Mouse (Mus musculus) T-cell, adult 2 months (primary cell): ENCODE results near the gene Jazf1.

ENCODE experiments used
- DNase-seq: peaks from one replicate; pipeline ENCODE4 v3.0.0; 2022; ENCODE audit warnings: low spot score

Gene Jazf1

GRCm38 (mm10) chr6:53010286-53010685 lies 58.1 kb downstream of the Jazf1 start:
- DNase-seq = no peak

- no peak for DNase-seq
Observed at GRCm38 (mm10) chr6:53006032-53006431, 62.4 kb downstream of the Jazf1 start.

GRCm38 (mm10) chr6:53005544-53005943 lies 62.9 kb downstream of the Jazf1 start:
- DNase-seq = no peak

- no peak for DNase-seq
Observed at GRCm38 (mm10) chr6:52990816-52991215, 77.6 kb downstream of the Jazf1 start.

- DNase-seq = no peak
Observed at GRCm38 (mm10) chr6:52987905-52988640, 80.4 kb downstream of the Jazf1 start.

- DNase-seq = peak; percentile 13
Observed at GRCm38 (mm10) chr6:52987391-52987790, 81.0 kb downstream of the Jazf1 start.

GRCm38 (mm10) chr6:52982175-52982574 lies 86.3 kb downstream of the Jazf1 start:
- DNase-seq = no peak

- no peak for DNase-seq
Observed at GRCm38 (mm10) chr6:52979503-52979902, 88.9 kb downstream of the Jazf1 start.

GRCm38 (mm10) chr6:52973351-52973750 lies 95.1 kb downstream of the Jazf1 start:
- DNase-seq = no peak

GRCm38 (mm10) chr6:52972138-52972537 lies 96.3 kb downstream of the Jazf1 start:
- no peak for DNase-seq

- DNase-seq = peak; percentile 32
Observed at GRCm38 (mm10) chr6:52969717-52970261, 98.6 kb downstream of the Jazf1 start.

GRCm38 (mm10) chr6:52968346-52968891 lies 100.0 kb downstream of the Jazf1 start:
- no peak for DNase-seq

- no peak for DNase-seq
Observed at GRCm38 (mm10) chr6:52967557-52968270, 100.7 kb downstream of the Jazf1 start.

GRCm38 (mm10) chr6:52966001-52966400 lies 102.4 kb downstream of the Jazf1 start:
- DNase-seq = no peak

GRCm38 (mm10) chr6:52965340-52965739 lies 103.1 kb downstream of the Jazf1 start:
- DNase-seq = peak; percentile 13

GRCm38 (mm10) chr6:52963840-52964690 lies 104.4 kb downstream of the Jazf1 start:
- DNase-seq = no peak

GRCm38 (mm10) chr6:52963430-52963732 lies 105.0 kb downstream of the Jazf1 start:
- DNase-seq = no peak

- DNase-seq = no peak
Observed at GRCm38 (mm10) chr6:52962600-52963429, 105.6 kb downstream of the Jazf1 start.

- no peak for DNase-seq
Observed at GRCm38 (mm10) chr6:52961660-52962490, 106.6 kb downstream of the Jazf1 start.

- peak; percentile 46 for DNase-seq
Observed at GRCm38 (mm10) chr6:52957730-52958129, 110.7 kb downstream of the Jazf1 start.
